In the genomic region with DNA sequence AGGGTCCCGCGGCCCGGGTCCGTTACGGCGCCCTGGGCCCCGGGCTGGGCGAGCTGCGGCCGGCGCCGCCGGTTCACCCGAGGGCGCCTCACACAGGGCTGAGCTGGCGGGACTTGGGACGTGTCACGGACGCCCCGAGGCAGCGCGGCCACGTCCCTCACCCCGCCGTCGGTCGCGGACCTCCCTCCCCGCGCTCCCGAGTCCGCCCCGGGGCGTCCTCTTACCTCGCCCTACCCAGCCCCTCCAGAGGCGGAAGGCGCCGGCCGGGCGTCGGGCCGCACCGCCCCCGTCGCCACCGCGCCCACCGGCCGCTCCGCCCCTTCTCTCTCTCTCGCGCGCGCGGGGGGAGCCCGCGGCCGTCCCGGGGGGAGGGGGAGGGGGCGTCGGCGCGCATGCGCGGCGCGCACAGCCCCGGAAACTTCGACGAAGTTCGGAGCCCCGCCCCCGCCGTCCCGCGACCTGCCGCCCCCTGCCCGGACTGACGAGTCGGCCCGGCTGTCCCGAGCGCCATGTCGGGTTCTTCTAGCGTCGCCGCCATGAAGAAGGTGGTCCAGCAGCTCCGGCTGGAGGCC, we compare ENCODE assay signal across 8 mouse cellular contexts. TPM values are rescaled to one million over a fixed set of nuclear protein-coding genes. Genes with fewer than 3 reads are reported as not detected.
DNase-seq lines count a peak whose midpoint lies in the region; ATAC-seq and TF ChIP-seq lines count a peak whose summit lies in the region.

A gene (minus strand): TSS at position 323 of the 572 bp plus-strand sequence.
A gene (plus strand): TSS at position 377 of the 572 bp plus-strand sequence.

- peak within 1 kb of the TSS; percentile 86 for H3K27ac ChIP-seq in hindbrain, embryonic 13.5 days

- H3K4me3 ChIP-seq in hindbrain, embryonic 13.5 days = peak within 1 kb of the TSS; percentile 79

- under 1% methylated on average over 58 of the region's 88 CpGs for WGBS in hindbrain, embryonic 13.5 days

- no peaks in the 10 kb centered on the region for H3K27me3 ChIP-seq in Patski
- no peaks in the 10 kb centered on the region for H3K27me3 ChIP-seq in hindbrain, embryonic 13.5 days

- peak; percentile 41 for DNase-seq in Patski (ENCODE audit: low read depth, low spot score)
- peak; percentile 76 to 78 for DNase-seq in cerebellum, postnatal 14 days
- DNase-seq in frontal cortex, postnatal 25 days (ENCODE audit: low spot score in 2 of 2) = peak; percentile 40 to 41
- peak; percentile 62 for DNase-seq in layer of hippocampus, postnatal 36 days
- DNase-seq in lung, postnatal 36 days = peak; percentile 88
- DNase-seq in retina, adult 2 months (ENCODE audit: low read depth, low spot score) = peak; percentile 68
- peak; percentile 92 for DNase-seq in thymus, postnatal 36 days

- H3K9me3 ChIP-seq in hindbrain, embryonic 13.5 days = no peaks in the 10 kb centered on the region

- H3K4me2 ChIP-seq in hindbrain, embryonic 13.5 days = peak within 1 kb of the TSS; percentile 70

- in situ Hi-C loops in Patski (cut with MboI; ENCODE audit: low pct_unique_long_range_greater_than_20kb) = no loop called here

- peaks cover 29% of the 10 kb centered on the region for H3K4me1 ChIP-seq in hindbrain, embryonic 13.5 days (replicated peaks)

- peaks cover 8% of the 10 kb centered on the region for H3K36me3 ChIP-seq in hindbrain, embryonic 13.5 days

- CTCF ChIA-PET in Patski (lab: Charles Lee) = interaction anchor here (1.9 kb wide), 1 partner anchor 46 kb away, joined by 5 read pairs; no protein-coding TSS in a partner anchor

- POLR2A ChIA-PET in Patski (lab: Charles Lee) = interaction anchor here (0.7 to 2.6 kb wide), 6 partner anchors 16 to 584 kb away, joined by 3 to 10 read pairs (median 5); a partner anchor contains a TSS

- ATAC-seq in Patski = peak; percentile 91
- ATAC-seq in hindbrain, embryonic 13.5 days (ENCODE audit: low FRiP score) = peak; percentile 90

- H3K9ac ChIP-seq in hindbrain, embryonic 13.5 days = peak within 1 kb of the TSS; percentile 82

- no peak for TF ChIP-seq CTCF in Patski (IDR thresholded peaks at IDR 0.05)

RNA-seq across cellular contexts. Expression of the first gene that starts in this region (rescaled TPM):
- 8.9 TPM for polyA plus RNA-seq in Patski (2021)
- 6.4 and 7.5 TPM in 2 replicates for polyA plus RNA-seq in hindbrain, embryonic 13.5 days (2015; fragmentation: Nextera tagmentation; extraction: Ambion mirVana)
- total RNA-seq in layer of hippocampus, postnatal 36 days (2021) = 1 to 10 TPM; 2.8 to 3.3 TPM

RNA-seq across cellular contexts. Expression of the second gene that starts in this region (rescaled TPM):
- 527 TPM for polyA plus RNA-seq in Patski (2021)
- 565 TPM in 2 replicates for polyA plus RNA-seq in hindbrain, embryonic 13.5 days (2015; fragmentation: Nextera tagmentation; extraction: Ambion mirVana)
- 10 to 100 TPM; 44.8 to 53.1 TPM for total RNA-seq in layer of hippocampus, postnatal 36 days (2021)

Comparison
In these comparisons a context has a peak if more than half of its experiments do, and no peak if none do; other contexts are left out.
1. Peak in every context shown above with its lines: DNase-seq, ATAC-seq, H3K4me3 ChIP-seq and H3K27ac ChIP-seq.
2. DNase-seq: peak in every context shown above with its lines; median percentile 92 in thymus, postnatal 36 days; 88 in lung, postnatal 36 days; 77 in cerebellum, postnatal 14 days; 68 in retina, adult 2 months; 62 in layer of hippocampus, postnatal 36 days; 41 in Patski; 40 in frontal cortex, postnatal 25 days.